In genomic region chr1:168362464-168362863, GRCm38 (mm10) we compare ENCODE assay signal across 8 mouse cellular contexts.
A peak's percentile ranks its signal among the peaks of the same experiment; 100 is the strongest.
DNase-seq lines count a peak whose midpoint lies in the region; ATAC-seq lines count a peak whose summit lies in the region.

No protein-coding gene starts in this region.

- DNase-seq in 3134 (ENCODE audit: extremely low read depth, insufficient read length, low spot score) (peak; percentile 28), 416B (ENCODE audit: low read depth) (peak; percentile 0)
- peak; percentile 74 to 80 for DNase-seq in lung, adult 18-20 months
- no peak for DNase-seq in yolk sac, embryonic 10.5 days (ENCODE audit: low spot score)
- no peak for DNase-seq in urinary bladder, postnatal 14 days (ENCODE audit: low spot score)
- DNase-seq in retina, postnatal 1 day: no peak
- no peak for DNase-seq in layer of hippocampus, postnatal 14 days (ENCODE audit: low spot score in 2 of 2)

- ATAC-seq in erythroid progenitor cell, adult 5-6 weeks (replicated peaks; ENCODE audit: low FRiP score, poor library complexity, severe bottlenecking): 0 out of 2 replicates have a peak, but pooled peaks have one; percentile 27

Comparison
In these comparisons a context has a peak if more than half of its experiments do, and no peak if none do; other contexts are left out.
1. DNase-seq: peak in 3134 (single experiment), 416B (single experiment) and lung, adult 18-20 months (2 of 2); none in yolk sac, embryonic 10.5 days (single experiment), urinary bladder, postnatal 14 days (single experiment), retina, postnatal 1 day (single experiment) and layer of hippocampus, postnatal 14 days (0 of 2).